Mouse (Mus musculus) megakaryocyte, embryonic 14.5 days (primary cell): Measurements from ENCODE around the gene Iqck.

Source experiments
- FLI1 ChIP-seq: IDR thresholded peaks from 2 replicates; pipeline ENCODE4 v1.6.1; 2012; ENCODE audit warnings: low read length, inconsistent platforms, mixed read lengths
- GATA1 ChIP-seq: IDR thresholded peaks from 3 replicates; pipeline ENCODE4 v1.6.1; 2012; ENCODE audit warnings: mixed read lengths, low read length, inconsistent platforms, borderline replicate concordance

- TF ChIP-seq FLI1 (no peak), GATA1 (no peak)
These were observed 4.0 kb upstream of the Iqck start for GRCm38 (mm10) chr7:118851571-118851970.
